Mouse (Mus musculus): ENCODE data around the gene Fancc.

The Fancc gene

GRCm38 (mm10) chr13:63496646-63497582 is at the start of gene Fancc:
TSS of gene Fancc (minus strand) at chr13:63497278.
- DNase-seq (ENCODE audit: low spot score), result peak; percentile 21

GRCm38 (mm10) chr13:63545291-63545690 is 48.2 kb upstream of the Fancc start:
- DNase-seq (ENCODE audit: low spot score), result no peak

- DNase-seq (ENCODE audit: low spot score), result no peak
These were observed 47.8 kb upstream of the Fancc start for GRCm38 (mm10) chr13:63544967-63545253.

- no peak for DNase-seq (ENCODE audit: low spot score)
These were observed 47.3 kb upstream of the Fancc start for GRCm38 (mm10) chr13:63544119-63544966.

- DNase-seq (ENCODE audit: low spot score), result no peak
These were observed 46.4 kb upstream of the Fancc start for GRCm38 (mm10) chr13:63543459-63543858.

GRCm38 (mm10) chr13:63542796-63543384 is 45.8 kb upstream of the Fancc start:
- no peak for DNase-seq (ENCODE audit: low spot score)

GRCm38 (mm10) chr13:63541510-63541909 is 44.4 kb upstream of the Fancc start:
- DNase-seq (ENCODE audit: low spot score), result no peak

GRCm38 (mm10) chr13:63540584-63540983 is 43.5 kb upstream of the Fancc start:
- no peak for DNase-seq (ENCODE audit: low spot score)

GRCm38 (mm10) chr13:63534981-63535380 is 37.9 kb upstream of the Fancc start:
- no peak for DNase-seq (ENCODE audit: low spot score)

- DNase-seq (ENCODE audit: low spot score), result no peak
These were observed 33.8 kb upstream of the Fancc start for GRCm38 (mm10) chr13:63530857-63531256.

- no peak for DNase-seq (ENCODE audit: low spot score)
These were observed 33.3 kb upstream of the Fancc start for GRCm38 (mm10) chr13:63530371-63530764.

- DNase-seq (ENCODE audit: low spot score), result no peak
These were observed 32.7 kb upstream of the Fancc start for GRCm38 (mm10) chr13:63529602-63530370.

GRCm38 (mm10) chr13:63528852-63529251 is 31.8 kb upstream of the Fancc start:
- no peak for DNase-seq (ENCODE audit: low spot score)

- DNase-seq (ENCODE audit: low spot score), result peak; percentile 63
These were observed 31.1 kb upstream of the Fancc start for GRCm38 (mm10) chr13:63528164-63528675.

GRCm38 (mm10) chr13:63525571-63526197 is 28.6 kb upstream of the Fancc start:
- no peak for DNase-seq (ENCODE audit: low spot score)

- DNase-seq (ENCODE audit: low spot score), result no peak
These were observed 27.8 kb upstream of the Fancc start for GRCm38 (mm10) chr13:63524608-63525570.

- DNase-seq (ENCODE audit: low spot score), result no peak
These were observed 27.0 kb upstream of the Fancc start for GRCm38 (mm10) chr13:63524061-63524460.

GRCm38 (mm10) chr13:63522832-63523231 is 25.8 kb upstream of the Fancc start:
- DNase-seq (ENCODE audit: low spot score), result no peak

- DNase-seq (ENCODE audit: low spot score), result no peak
These were observed 23.0 kb upstream of the Fancc start for GRCm38 (mm10) chr13:63520110-63520509.

- no peak for DNase-seq (ENCODE audit: low spot score)
These were observed 19.5 kb upstream of the Fancc start for GRCm38 (mm10) chr13:63516535-63516934.

All from T-cell, adult 2 months (primary cell).